ENCODE assay signal across 30 mouse cellular contexts in the genomic region with DNA sequence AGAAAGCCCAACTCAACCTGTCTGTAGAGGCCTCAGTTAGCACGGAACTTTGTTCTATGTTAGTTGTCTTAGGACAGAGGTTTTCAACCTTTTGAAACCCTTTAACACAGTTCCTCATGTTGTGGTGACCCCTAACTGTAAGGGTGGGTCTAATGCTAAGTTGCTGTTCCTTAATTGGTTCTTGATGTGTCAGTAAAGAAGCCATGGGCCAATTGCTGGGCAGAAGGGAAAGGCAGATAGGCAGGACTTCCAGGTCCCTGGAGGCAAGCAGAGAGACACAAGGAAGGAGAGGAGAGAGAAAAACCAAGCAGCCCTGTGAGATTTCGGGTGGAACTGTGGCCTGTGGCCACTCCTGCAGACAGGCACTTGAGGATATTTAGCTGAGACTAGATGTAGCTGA.
DNase-seq lines count a peak whose midpoint lies in the region; ATAC-seq lines count a peak whose summit lies in the region.
"Had no signal": no experiment of that assay in that cellular context is flagged by ENCODE, and none has a peak within 500 bp of the region (broad histone marks: within the 10 kb centered on the region; RNA-seq: fewer than 3 reads in every experiment).

No protein-coding gene starts in this region.

- no peak overlapping the region for H3K4me2 ChIP-seq in heart, embryonic 11.5 days
- no peak overlapping the region for H3K4me2 ChIP-seq in midbrain, embryonic 16.5 days (ENCODE audit: low read length)
- H3K4me2 ChIP-seq: embryonic facial prominence, embryonic 13.5 days; hindbrain, embryonic 12.5 days; intestine, embryonic 15.5 days; lung, embryonic 15.5 days; midbrain, embryonic 12.5 days had no signal

- no peaks in the 10 kb centered on the region for H3K36me3 ChIP-seq in heart, embryonic 11.5 days (ENCODE audit: control insufficient read depth, insufficient read depth, low read length)
- H3K36me3 ChIP-seq in midbrain, embryonic 16.5 days (ENCODE audit: control insufficient read depth, insufficient read depth, low read length) = no peaks in the 10 kb centered on the region
- H3K36me3 ChIP-seq: embryonic facial prominence, embryonic 13.5 days; forebrain, embryonic 10.5 days; heart, embryonic 10.5 days; hindbrain, embryonic 12.5 days; intestine, embryonic 15.5 days; lung, embryonic 15.5 days; midbrain, embryonic 12.5 days had no signal

- no peak overlapping the region for H3K27ac ChIP-seq in heart, embryonic 11.5 days (ENCODE audit: low read depth, low read length)
- no peak overlapping the region for H3K27ac ChIP-seq in midbrain, embryonic 16.5 days (ENCODE audit: low read length)
- H3K27ac ChIP-seq: embryonic facial prominence, embryonic 13.5 days; forebrain, embryonic 10.5 days; gastrocnemius, adult 2 months; heart, embryonic 10.5 days; hindbrain, embryonic 12.5 days; hindbrain, postnatal 0 days; intestine, embryonic 15.5 days; liver, embryonic 14.5 days; lung, embryonic 15.5 days; midbrain, embryonic 12.5 days had no signal

- 64% methylated on average over 2 of the region's 2 CpGs for WGBS in heart, embryonic 11.5 days (ENCODE audit: insufficient replicate concordance)
- 88% methylated on average over 2 of the region's 2 CpGs for WGBS in midbrain, embryonic 16.5 days

- peak; percentile 66 for DNase-seq in heart, adult 11 months
- peak; percentile 29 for DNase-seq in lung, postnatal 36 days
- no peak for DNase-seq in lung, postnatal 10 days
- no peak for DNase-seq in retina, embryonic 14.5 days (ENCODE audit: low spot score)
- no peak for DNase-seq in cerebellum, postnatal 25 days
- DNase-seq: adrenal gland, postnatal 14 days; cerebellum, adult 11 months; cerebellum, adult 9-10 months; gastrocnemius, adult 2 months; gastrocnemius, postnatal 36 days; heart, postnatal 36 days; kidney, adult 2 months; kidney, postnatal 36 days; layer of hippocampus, postnatal 36 days; left cerebral cortex, postnatal 4 days had no signal

- H3K4me1 ChIP-seq in heart, embryonic 11.5 days (ENCODE audit: control insufficient read depth, insufficient read depth, low read length) = no peaks in the 10 kb centered on the region
- no peaks in the 10 kb centered on the region for H3K4me1 ChIP-seq in midbrain, embryonic 16.5 days (ENCODE audit: control insufficient read depth, insufficient read depth, low read length)
- H3K4me1 ChIP-seq: embryonic facial prominence, embryonic 13.5 days; forebrain, embryonic 10.5 days; heart, embryonic 10.5 days; hindbrain, embryonic 12.5 days; intestine, embryonic 15.5 days; lung, embryonic 15.5 days; megakaryocyte, embryonic 14.5 days; midbrain, embryonic 12.5 days had no signal

- H3K9me3 ChIP-seq in heart, embryonic 11.5 days (replicated peaks; ENCODE audit: control insufficient read depth, low read length) = no peaks in the 10 kb centered on the region
- no peaks in the 10 kb centered on the region for H3K9me3 ChIP-seq in midbrain, embryonic 16.5 days (replicated peaks; ENCODE audit: control insufficient read depth, low read length, poor library complexity, severe bottlenecking)
- H3K9me3 ChIP-seq: embryonic facial prominence, embryonic 13.5 days; forebrain, embryonic 10.5 days; heart, embryonic 10.5 days; hindbrain, embryonic 12.5 days; intestine, embryonic 15.5 days; lung, embryonic 15.5 days; megakaryocyte, embryonic 14.5 days; midbrain, embryonic 12.5 days had no signal

- H3K27me3 ChIP-seq in heart, embryonic 11.5 days (ENCODE audit: control insufficient read depth, insufficient read depth, low read length) = no peaks in the 10 kb centered on the region
- H3K27me3 ChIP-seq in midbrain, embryonic 16.5 days (ENCODE audit: control insufficient read depth, insufficient read depth, low read depth, low read length) = no peaks in the 10 kb centered on the region
- H3K27me3 ChIP-seq: embryonic facial prominence, embryonic 13.5 days; hindbrain, embryonic 12.5 days; intestine, embryonic 15.5 days; lung, embryonic 15.5 days; megakaryocyte, embryonic 14.5 days; midbrain, embryonic 12.5 days had no signal

- ATAC-seq in heart, embryonic 11.5 days (replicated peaks; ENCODE audit: insufficient number of reproducible peaks, low FRiP score, low TSS enrichment) = no peak
- 0 out of 2 replicates have a peak, but pooled peaks have one; percentile 22 for ATAC-seq in common myeloid progenitor, adult 5-6 weeks (replicated peaks; ENCODE audit: low read depth, poor library complexity, severe bottlenecking)
- no peak for ATAC-seq in midbrain, embryonic 16.5 days
- ATAC-seq: CD4-positive, CD25-positive, alpha-beta regulatory T cell, adult 4 months; forebrain, embryonic 16.5 days; hindbrain, postnatal 0 days; intestine, embryonic 15.5 days had no signal

- H3K9ac ChIP-seq in heart, embryonic 11.5 days (ENCODE audit: low read depth, low read length) = no peak overlapping the region
- no peak overlapping the region for H3K9ac ChIP-seq in midbrain, embryonic 16.5 days (ENCODE audit: low read depth, low read length)
- H3K9ac ChIP-seq: embryonic facial prominence, embryonic 13.5 days; hindbrain, embryonic 12.5 days; intestine, embryonic 15.5 days; liver, embryonic 14.5 days; lung, embryonic 15.5 days; midbrain, embryonic 12.5 days had no signal

- no peak overlapping the region for H3K4me3 ChIP-seq in heart, embryonic 11.5 days (ENCODE audit: low read depth, low read length)
- H3K4me3 ChIP-seq in midbrain, embryonic 16.5 days (ENCODE audit: low read depth, low read length) = no peak overlapping the region
- H3K4me3 ChIP-seq: embryonic facial prominence, embryonic 13.5 days; forebrain, embryonic 10.5 days; gastrocnemius, adult 2 months; heart, embryonic 10.5 days; hindbrain, embryonic 12.5 days; intestine, embryonic 15.5 days; lung, embryonic 15.5 days; megakaryocyte, embryonic 14.5 days; midbrain, embryonic 12.5 days had no signal

Comparison
In these comparisons a context has a peak if more than half of its experiments do, and no peak if none do; other contexts are left out.
1. DNase-seq: peak in heart, adult 11 months (single experiment) and lung, postnatal 36 days (single experiment); none in lung, postnatal 10 days (single experiment), retina, embryonic 14.5 days (single experiment) and cerebellum, postnatal 25 days (0 of 2).